Mouse (Mus musculus): ENCODE measurements around the gene Gpatch3. TPM values are rescaled to one million over a fixed set of nuclear protein-coding genes. Genes with fewer than 3 reads are reported as not detected.

Gpatch3 gene
- total RNA-seq, 2 experiments from 2014 or later: 9.7 TPM; not detected in 1

GRCm38 (mm10) chr4:133583690-133584058 is 9.1 kb downstream of the Gpatch3 start:
- no peak; the same call in 1 of the 2 replicates for ATAC-seq (replicated peaks; ENCODE audit: low FRiP score, poor library complexity, severe bottlenecking)

- peak; percentile 91 for ATAC-seq (replicated peaks; ENCODE audit: low FRiP score, poor library complexity, severe bottlenecking)
Observed at GRCm38 (mm10) chr4:133584059-133584951, 9.8 kb downstream of the Gpatch3 start, which contains the start of gene Gpn2. Gpn2 (plus strand) TSS chr4:133584362.

- ATAC-seq (replicated peaks; ENCODE audit: low FRiP score, poor library complexity, severe bottlenecking): peak; percentile 81
Observed at GRCm38 (mm10) chr4:133592570-133592969, 18.0 kb downstream of the Gpatch3 start.

- no peak for ATAC-seq (replicated peaks; ENCODE audit: low FRiP score, poor library complexity, severe bottlenecking)
Observed at GRCm38 (mm10) chr4:133595538-133595937, 21.0 kb downstream of the Gpatch3 start.

- no peak for ATAC-seq (replicated peaks; ENCODE audit: low FRiP score, poor library complexity, severe bottlenecking)
Observed at GRCm38 (mm10) chr4:133596084-133596483, 21.5 kb downstream of the Gpatch3 start.

DNA sequence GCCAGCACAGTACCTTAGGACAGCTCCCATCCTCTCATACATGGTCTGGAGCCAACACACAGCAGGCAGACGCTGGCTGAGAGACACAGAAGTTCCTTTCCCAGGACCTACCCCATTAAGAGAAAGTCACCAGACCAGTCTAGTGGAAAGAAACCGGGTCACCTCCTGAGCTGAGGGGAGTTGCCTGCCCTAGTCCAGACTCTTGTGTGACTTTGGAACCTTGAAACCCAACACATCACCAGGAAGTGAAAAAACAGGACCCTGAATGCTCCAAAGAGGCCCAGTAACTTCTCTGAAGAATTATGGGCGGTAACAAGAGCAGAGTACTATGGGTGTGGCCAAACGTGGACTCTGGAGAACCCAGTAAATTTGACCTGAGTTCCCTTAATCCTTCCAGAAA is 24.1 kb downstream of the Gpatch3 start:
- ATAC-seq (replicated peaks; ENCODE audit: low FRiP score, poor library complexity, severe bottlenecking): no peak

DNA sequence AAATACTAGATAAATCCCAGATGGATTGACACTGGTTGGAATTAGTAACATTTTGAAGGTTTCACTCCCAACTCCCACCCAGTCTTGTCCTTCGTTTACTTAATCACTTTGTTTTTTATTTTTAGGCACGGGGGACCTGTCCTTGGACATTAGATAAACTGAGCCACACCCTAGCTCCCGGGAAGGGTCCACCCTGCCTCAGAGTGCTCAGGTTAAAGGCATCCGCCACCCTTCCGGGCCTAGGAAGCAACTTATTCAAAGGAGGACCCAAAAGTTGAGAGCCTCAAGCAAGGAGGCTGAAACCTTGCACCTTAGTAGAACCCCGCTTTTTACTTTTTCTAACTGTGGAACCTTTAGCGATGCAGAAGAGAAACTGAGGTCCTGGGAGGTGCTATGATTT is 24.6 kb downstream of the Gpatch3 start:
- ATAC-seq (replicated peaks; ENCODE audit: low FRiP score, poor library complexity, severe bottlenecking): no peak

GRCm38 (mm10) chr4:133599571-133600073 is 25.1 kb downstream of the Gpatch3 start:
- ATAC-seq (replicated peaks; ENCODE audit: low FRiP score, poor library complexity, severe bottlenecking): peak; percentile 91

DNA sequence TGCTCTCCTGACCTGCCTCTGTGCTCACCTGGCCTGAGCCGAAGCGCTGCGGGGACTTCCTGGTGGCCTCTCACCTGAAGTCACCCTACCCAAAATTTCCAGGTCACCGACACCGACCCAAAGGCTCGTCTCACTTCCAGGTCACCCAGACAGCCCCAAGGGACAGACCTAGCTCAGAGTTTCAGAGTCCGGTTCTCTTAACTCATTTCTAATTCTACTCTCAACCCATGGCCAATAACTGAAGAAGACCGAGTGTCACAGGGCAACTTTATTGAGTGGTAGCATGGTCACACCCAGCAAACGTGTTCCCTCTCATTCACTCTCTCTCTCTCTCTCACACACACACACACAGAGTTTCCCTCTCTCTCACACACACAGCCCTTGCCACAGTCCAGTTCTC is 25.8 kb downstream of the Gpatch3 start:
- no peak for ATAC-seq (replicated peaks; ENCODE audit: low FRiP score, poor library complexity, severe bottlenecking)

- peak; percentile 21; the same call in 1 of the 2 replicates for ATAC-seq (replicated peaks; ENCODE audit: low FRiP score, poor library complexity, severe bottlenecking)
Observed at GRCm38 (mm10) chr4:133601721-133602218, 27.2 kb downstream of the Gpatch3 start, which contains the start of gene Sfn. Sfn (minus strand) TSS chr4:133602168.

- ATAC-seq (replicated peaks; ENCODE audit: low FRiP score, poor library complexity, severe bottlenecking): no peak
Observed at GRCm38 (mm10) chr4:133603056-133603455, 28.5 kb downstream of the Gpatch3 start.

DNA sequence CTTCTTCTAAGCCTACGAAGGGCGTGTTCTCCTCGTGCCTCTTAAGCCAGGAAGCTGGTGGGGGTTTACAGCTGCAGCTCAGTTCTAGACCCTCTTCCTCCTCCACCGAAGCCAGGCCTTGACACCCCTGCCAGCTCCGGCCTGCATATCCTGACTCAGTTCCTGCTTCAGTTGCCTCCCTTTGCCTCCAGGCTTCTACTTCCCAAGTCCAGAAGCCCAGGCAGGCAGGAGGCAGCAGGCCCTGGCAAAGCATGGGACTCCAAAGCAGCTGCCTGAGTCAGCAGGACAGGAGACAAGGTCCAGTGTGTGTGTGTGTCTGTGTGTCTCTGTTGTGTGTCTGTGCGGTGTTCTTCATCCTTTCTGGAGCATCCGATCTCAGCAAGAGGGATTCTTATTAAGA is 29.6 kb downstream of the Gpatch3 start:
- no peak for ATAC-seq (replicated peaks; ENCODE audit: low FRiP score, poor library complexity, severe bottlenecking)

DNA sequence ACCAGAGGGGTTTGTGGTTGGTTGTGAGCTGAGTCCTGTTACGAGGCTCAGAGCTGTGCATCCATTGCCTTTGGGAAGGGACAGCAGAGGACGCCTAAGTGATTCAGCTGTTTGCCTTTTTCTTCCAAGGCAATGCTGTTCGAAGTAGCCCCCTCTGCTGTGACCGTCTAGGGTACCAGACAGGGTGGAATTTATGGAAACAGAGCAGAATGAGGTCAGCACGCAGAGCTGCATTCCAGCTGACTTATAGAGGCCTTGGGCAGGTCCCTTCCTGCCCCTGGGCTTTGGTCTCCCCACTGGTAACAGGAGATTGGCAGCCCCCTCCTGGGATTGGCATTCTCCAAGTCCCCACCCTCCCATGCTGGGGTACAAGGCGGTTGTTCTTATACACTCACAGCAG is 30.3 kb downstream of the Gpatch3 start:
- ATAC-seq (replicated peaks; ENCODE audit: low FRiP score, poor library complexity, severe bottlenecking): no peak

DNA sequence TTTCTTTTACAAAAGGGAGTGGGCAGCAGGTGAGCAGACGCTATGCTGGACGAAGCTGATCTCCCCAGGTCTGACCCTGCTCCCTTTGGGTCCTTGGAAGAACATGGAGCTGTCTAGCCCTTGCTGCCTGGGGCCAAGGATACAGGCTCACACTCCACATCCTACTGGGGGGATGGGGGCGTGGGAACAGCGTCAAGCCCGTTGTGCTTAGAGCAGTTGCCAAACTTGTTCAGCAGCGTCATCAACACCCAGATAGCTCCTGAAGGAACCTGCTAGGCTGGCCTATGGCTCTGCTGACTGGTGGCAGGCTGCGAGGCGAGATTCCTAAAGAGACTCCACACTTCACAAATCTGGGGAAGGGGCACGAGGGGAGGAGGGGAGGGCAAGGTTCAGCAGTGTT is 30.8 kb downstream of the Gpatch3 start:
- no peak for ATAC-seq (replicated peaks; ENCODE audit: low FRiP score, poor library complexity, severe bottlenecking)

DNA sequence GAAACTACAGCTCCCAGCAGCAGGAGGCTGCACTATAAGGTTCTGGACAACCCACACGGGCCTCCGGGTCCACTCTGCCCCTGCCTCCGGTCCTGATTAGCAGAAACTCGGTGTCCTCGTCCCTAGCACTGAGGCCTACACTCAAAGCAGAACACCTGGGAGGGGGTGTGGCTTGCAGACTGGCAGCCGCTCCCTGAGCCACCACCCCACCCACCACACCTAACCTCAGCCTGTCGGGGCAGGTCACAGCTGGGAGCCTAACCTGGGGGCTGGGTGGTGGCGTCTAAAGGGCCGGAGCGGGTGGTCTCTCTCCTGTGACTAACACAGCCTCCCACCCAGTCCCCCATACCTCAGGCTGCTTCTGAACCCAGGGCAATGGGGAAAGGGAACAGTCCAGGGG is 32.7 kb downstream of the Gpatch3 start:
- no peak for ATAC-seq (replicated peaks; ENCODE audit: low FRiP score, poor library complexity, severe bottlenecking)

- ATAC-seq (replicated peaks; ENCODE audit: low FRiP score, poor library complexity, severe bottlenecking): peak; percentile 79
Observed at GRCm38 (mm10) chr4:133609719-133610118, 35.2 kb downstream of the Gpatch3 start.

DNA sequence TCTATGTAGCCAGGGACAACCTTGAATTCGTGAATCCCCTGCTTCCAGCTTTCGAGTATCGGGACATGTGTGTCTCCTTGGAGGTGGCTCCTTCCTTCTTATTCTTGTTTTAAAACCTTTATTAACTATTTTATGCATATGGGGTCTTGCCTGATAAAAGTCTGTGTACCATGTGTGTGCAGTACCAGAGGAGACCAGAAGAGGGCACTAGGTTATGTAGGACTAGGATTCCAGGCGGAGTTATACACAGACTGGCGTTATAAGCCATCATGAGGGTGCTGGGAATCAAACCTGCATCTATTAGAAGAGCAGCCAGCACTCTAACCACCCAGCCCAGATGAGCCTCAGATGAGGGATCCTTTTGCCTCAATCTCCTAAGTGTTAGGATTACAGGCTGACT is 37.3 kb downstream of the Gpatch3 start:
- ATAC-seq (replicated peaks; ENCODE audit: low FRiP score, poor library complexity, severe bottlenecking): no peak

DNA sequence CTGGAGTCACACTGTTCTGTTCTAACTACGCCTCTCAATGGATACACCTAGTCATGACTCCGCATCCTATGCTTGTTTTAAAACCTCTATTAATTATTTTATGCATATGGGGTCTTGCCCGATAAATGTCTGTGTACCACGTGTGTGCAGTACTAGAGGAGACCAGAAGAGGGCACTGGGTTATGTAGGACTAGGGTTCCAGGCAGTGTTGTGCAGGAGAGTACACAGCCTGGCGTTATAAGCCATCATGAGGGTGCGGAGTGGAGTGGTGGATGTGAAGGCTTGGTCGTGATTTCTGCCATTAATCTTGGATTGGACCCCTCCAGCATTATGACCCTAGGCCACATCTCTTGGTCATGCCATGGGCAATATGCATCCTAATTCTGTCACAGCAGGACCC is 37.9 kb downstream of the Gpatch3 start:
- ATAC-seq (replicated peaks; ENCODE audit: low FRiP score, poor library complexity, severe bottlenecking): no peak

GRCm38 (mm10) chr4:133613026-133613425 is 38.5 kb downstream of the Gpatch3 start:
- ATAC-seq (replicated peaks; ENCODE audit: low FRiP score, poor library complexity, severe bottlenecking): no peak

DNA sequence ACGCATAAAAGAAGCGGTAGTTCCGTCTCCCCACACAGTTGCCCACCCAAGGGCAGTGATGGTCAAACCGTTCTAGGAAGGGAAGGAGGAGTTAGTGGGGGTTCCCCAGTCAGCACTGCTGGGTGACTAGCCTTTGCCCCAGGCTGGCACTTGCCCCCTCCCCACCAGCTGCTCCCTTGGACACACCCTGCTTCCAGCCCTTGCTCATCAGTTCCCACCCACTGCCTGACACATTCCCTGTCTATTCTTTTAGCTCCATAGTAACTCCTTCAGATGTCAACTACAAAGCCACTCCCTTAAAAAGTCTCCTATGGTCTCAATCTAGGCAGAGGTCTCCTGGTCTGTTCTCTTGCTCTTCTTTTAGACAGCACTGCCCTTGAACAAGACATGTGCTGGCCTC is 39.3 kb downstream of the Gpatch3 start:
- no peak for ATAC-seq (replicated peaks; ENCODE audit: low FRiP score, poor library complexity, severe bottlenecking)

- no peak for ATAC-seq (replicated peaks; ENCODE audit: low FRiP score, poor library complexity, severe bottlenecking)
Observed at GRCm38 (mm10) chr4:133614274-133614761, 39.8 kb downstream of the Gpatch3 start.
